Mouse (Mus musculus) ES-Bruce4 (cell line): ENCODE measurements around the gene Prrx2. TPM values are rescaled to one million over a fixed set of nuclear protein-coding genes. Genes with fewer than 3 reads are reported as not detected.
A peak's percentile ranks its signal among the peaks of the same experiment; 100 is the strongest.

Source experiments
- H3K27ac ChIP-seq: 2 replicates; pipeline ENCODE4 v1.5.1; 2012; ENCODE audit warnings: low read length, inconsistent platforms; ENCODE audit not compliant: insufficient read depth
- H3K27me3 ChIP-seq: 2 replicates; pipeline ENCODE4 v1.6.1; 2012; ENCODE audit warnings: mild to moderate bottlenecking, low read length, inconsistent platforms; ENCODE audit not compliant: control insufficient read depth, poor library complexity, insufficient read depth, severe bottlenecking
- H3K36me3 ChIP-seq: 2 replicates; pipeline ENCODE4 v1.6.1; 2012; ENCODE audit warnings: inconsistent platforms, mild to moderate bottlenecking, low read length, moderate library complexity; ENCODE audit not compliant: control insufficient read depth, poor library complexity, insufficient read depth, severe bottlenecking
- H3K4me1 ChIP-seq: one replicate; pipeline ENCODE4 v1.8.1; 2011; ENCODE audit warnings: low read length; ENCODE audit not compliant: control insufficient read depth, insufficient read depth
- H3K4me3 ChIP-seq: 2 replicates; pipeline ENCODE4 v1.5.1; 2011; ENCODE audit warnings: low read depth, mild to moderate bottlenecking, low read length
- H3K9ac ChIP-seq: 2 replicates; pipeline ENCODE4 v1.6.1; 2012; ENCODE audit warnings: low read depth, mild to moderate bottlenecking, inconsistent platforms; ENCODE audit not compliant: poor library complexity, severe bottlenecking
- H3K9me3 ChIP-seq: replicated peaks from 2 replicates; pipeline ENCODE4 v1.6.1; 2012; ENCODE audit warnings: mild to moderate bottlenecking, low read length, inconsistent platforms; ENCODE audit not compliant: control insufficient read depth, poor library complexity, insufficient read depth, severe bottlenecking
- CTCF ChIP-seq: IDR thresholded peaks from one replicate; pipeline ENCODE4 v1.8.1; 2011; ENCODE audit warnings: low read depth, low read length
- EP300 ChIP-seq: IDR thresholded peaks from 2 replicates; pipeline ENCODE4 v1.6.1; 2011; ENCODE audit warnings: low read depth, low read length; ENCODE audit not compliant: insufficient read depth
- POLR2A ChIP-seq: IDR thresholded peaks from one replicate; pipeline ENCODE4 v1.8.1; 2011; ENCODE audit warnings: low read length; ENCODE audit not compliant: insufficient read depth
- polyA plus RNA-seq: library from polyadenylated mRNA; stranded (reverse); fragments of >200 nt; gene quantifications from 2 replicates; pipeline ENCODE4 v1.2.4, GENCODE M21; 2011; ENCODE audit warnings: low read depth; ENCODE audit not compliant: missing spikeins, insufficient read depth, insufficient read length

Gene Prrx2
- polyA plus RNA-seq, 1 experiment, result 6.5 TPM

DNA sequence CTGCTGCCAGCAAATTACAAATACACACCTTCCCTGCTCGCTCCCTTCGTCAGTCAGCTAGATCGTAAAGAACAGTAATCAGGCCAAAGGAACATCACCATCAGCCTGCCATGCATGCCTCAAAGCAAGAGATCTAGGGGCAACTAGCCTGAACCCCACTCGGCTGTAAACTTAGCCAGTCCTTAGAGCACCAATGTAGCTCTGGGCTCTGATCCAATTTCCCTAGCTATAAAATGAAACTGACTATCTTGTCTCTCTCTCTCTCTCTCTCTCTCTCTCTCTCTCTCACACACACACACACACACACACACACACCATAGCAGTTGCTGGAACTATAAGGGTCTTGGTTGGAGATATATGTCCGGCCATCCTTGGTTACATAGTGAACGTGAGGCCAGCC, 69.5 kb downstream of the Prrx2 start:
- Histone ChIP-seq H3K27ac (no peak overlapping the region), H3K4me3 (no peak overlapping the region), H3K4me1 (peaks cover 2% of the 10 kb centered on the region), H3K9ac (no peak overlapping the region), H3K9me3 (no peaks in the 10 kb centered on the region), H3K27me3 (no peaks in the 10 kb centered on the region), H3K36me3 (no peaks in the 10 kb centered on the region)
- TF ChIP-seq POLR2A (no peak), EP300 (no peak), CTCF (no peak)

DNA sequence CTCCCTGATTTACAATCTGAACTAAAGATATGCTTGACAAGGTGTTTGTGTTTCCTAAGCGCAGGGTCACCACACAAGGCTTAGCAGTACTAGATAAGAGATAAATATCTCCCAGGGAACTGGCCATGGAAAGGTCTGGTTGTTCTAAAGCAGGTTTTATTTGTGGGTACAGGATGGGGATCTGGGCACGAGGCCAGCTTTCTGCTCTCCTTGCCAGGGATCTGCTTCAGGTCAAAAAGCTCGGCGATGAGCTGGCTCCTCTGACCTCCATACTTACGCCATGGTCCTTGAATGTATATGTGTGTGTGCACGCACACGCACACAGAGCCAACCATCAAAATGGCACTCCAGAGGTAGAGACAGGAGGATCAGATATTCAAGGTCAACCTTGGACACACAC, 70.2 kb downstream of the Prrx2 start:
- Histone ChIP-seq H3K27ac (no peak overlapping the region), H3K4me3 (no peak overlapping the region), H3K9ac (no peak overlapping the region), H3K27me3 (no peaks in the 10 kb centered on the region), H3K36me3 (no peaks in the 10 kb centered on the region), H3K4me1 (peaks cover 2% of the 10 kb centered on the region), H3K9me3 (no peaks in the 10 kb centered on the region)
- TF ChIP-seq CTCF (no peak), EP300 (no peak), POLR2A (no peak)

DNA sequence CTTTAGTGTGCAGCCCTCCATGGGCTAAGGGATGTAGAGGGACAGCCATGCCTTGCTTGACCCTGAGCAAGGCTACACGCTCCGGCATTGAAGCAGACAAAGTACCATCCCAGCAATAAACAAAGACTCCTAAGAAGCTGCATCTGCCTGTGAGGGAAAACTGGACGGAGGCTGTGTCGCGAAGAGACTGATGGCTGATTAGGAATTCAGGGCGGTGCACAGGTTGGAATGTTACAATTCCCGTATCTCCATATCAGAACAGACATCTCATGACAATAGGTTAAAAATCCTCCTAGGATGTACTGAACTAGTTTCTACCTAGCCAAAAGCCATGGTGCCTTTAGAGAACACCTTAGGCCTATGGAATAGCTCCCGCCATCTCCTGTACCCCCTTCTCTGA, 71.1 kb downstream of the Prrx2 start:
- Histone ChIP-seq H3K4me3 (no peak overlapping the region), H3K4me1 (peaks cover 2% of the 10 kb centered on the region), H3K36me3 (no peaks in the 10 kb centered on the region), H3K27me3 (no peaks in the 10 kb centered on the region), H3K27ac (no peak overlapping the region), H3K9ac (no peak overlapping the region), H3K9me3 (no peaks in the 10 kb centered on the region)
- TF ChIP-seq POLR2A (no peak), EP300 (0 out of 2 replicates have a peak, but pooled peaks have one; percentile 16), CTCF (no peak)

DNA sequence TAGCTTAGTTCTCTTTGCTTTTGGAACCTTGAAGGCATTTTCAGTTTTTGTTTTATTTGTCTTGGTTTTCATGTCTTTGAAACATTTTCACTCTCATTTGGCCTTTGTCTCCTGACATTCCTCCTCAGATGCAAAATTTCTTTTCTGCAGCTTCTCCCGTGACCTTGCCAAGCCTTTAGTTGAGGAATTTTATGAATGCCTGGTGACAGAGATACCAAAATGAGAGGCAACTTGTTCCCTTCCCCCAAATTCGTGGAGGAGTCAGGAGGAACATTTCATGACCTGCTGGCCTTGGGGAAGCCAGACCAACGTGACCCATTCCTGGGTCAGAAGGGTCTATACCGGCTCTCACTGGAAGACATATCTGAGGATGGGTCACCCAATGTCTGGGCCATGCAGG, 71.9 kb downstream of the Prrx2 start:
- no peak for TF ChIP-seq EP300
- Histone ChIP-seq H3K27me3 (no peaks in the 10 kb centered on the region), H3K4me1 (peaks cover 2% of the 10 kb centered on the region), H3K9me3 (no peaks in the 10 kb centered on the region), H3K36me3 (no peaks in the 10 kb centered on the region), H3K27ac (no peak overlapping the region), H3K4me3 (no peak overlapping the region), H3K9ac (no peak overlapping the region)

DNA sequence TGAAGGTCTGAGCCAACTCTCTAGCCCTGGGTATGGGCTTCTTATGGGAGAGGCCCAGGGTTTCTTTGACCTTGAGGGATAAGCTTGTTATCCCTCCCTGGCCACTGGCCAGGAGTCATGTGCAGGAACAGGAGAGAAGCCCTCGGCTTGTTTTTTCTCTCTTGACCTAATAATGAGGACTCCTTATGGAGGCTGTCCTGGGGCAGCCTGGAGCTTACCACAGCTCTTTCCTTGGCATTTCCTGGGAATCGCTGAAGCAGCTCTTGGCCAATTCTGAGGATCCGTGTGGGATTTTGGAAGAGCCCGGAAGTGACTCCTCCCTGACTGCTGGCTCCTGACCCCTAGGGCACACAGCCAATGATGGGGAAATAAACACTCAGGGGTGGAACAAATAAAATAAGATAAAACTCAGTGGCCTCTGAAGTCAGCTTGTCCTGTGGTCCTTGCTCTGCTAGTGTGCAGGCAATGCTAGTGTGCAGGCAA, 77.6 kb downstream of the Prrx2 start:
- Histone ChIP-seq H3K4me1 (no peaks in the 10 kb centered on the region), H3K9ac (no peak overlapping the region), H3K27ac (no peak overlapping the region), H3K9me3 (no peaks in the 10 kb centered on the region), H3K27me3 (no peaks in the 10 kb centered on the region), H3K36me3 (no peaks in the 10 kb centered on the region), H3K4me3 (no peak overlapping the region)
- no peak for TF ChIP-seq POLR2A
- TF ChIP-seq CTCF, result no peak
- TF ChIP-seq EP300, result no peak

DNA sequence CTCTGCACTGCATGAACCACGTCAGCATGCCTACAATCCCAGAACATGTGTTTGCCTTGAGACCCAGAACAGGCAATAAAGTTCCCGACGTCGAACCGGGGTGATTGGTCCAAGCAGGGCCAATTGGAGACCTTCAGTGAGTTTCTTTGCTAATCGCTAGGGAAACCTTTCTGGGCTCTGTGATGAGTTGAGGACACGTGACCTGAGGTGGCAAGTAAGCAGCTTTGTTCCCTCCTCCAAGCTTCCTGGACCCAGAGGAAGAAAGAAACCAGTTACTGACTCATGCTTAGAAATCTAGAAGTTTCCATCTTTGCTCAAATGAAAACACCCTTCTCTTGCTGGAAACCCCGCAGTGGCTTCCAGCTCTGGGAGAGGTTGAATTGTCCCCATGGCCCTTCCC, 78.2 kb downstream of the Prrx2 start:
- TF ChIP-seq EP300, result no peak
- H3K27ac ChIP-seq, result no peak overlapping the region
- no peaks in the 10 kb centered on the region for H3K36me3 ChIP-seq
- H3K27me3 ChIP-seq, result no peaks in the 10 kb centered on the region
- H3K9ac ChIP-seq, result no peak overlapping the region
- no peaks in the 10 kb centered on the region for H3K4me1 ChIP-seq
- H3K4me3 ChIP-seq, result no peak overlapping the region
- no peaks in the 10 kb centered on the region for H3K9me3 ChIP-seq
